Mouse (Mus musculus) testis, postnatal 14 days (tissue): ENCODE data around the gene Gcgr.

ENCODE experiments used
- DNase-seq: peaks from one replicate; pipeline ENCODE4 v3.0.0; 2021; ENCODE audit warnings: low spot score

Gene Gcgr

GRCm38 (mm10) chr11:120530085-120530964, at the start of gene Gcgr:
Gcgr (plus strand) TSS chr11:120530699.
- DNase-seq, result no peak

GRCm38 (mm10) chr11:120483448-120483934, 47.0 kb upstream of the Gcgr start:
- no peak for DNase-seq

GRCm38 (mm10) chr11:120484265-120484981, 46.1 kb upstream of the Gcgr start, which contains the start of gene Mrpl12:
Mrpl12 (plus strand) TSS chr11:120484613.
- DNase-seq, result peak; percentile 91

GRCm38 (mm10) chr11:120485251-120485650, 45.2 kb upstream of the Gcgr start:
- DNase-seq, result no peak

GRCm38 (mm10) chr11:120488516-120488915, 42.0 kb upstream of the Gcgr start:
- no peak for DNase-seq

GRCm38 (mm10) chr11:120489054-120489761, 41.3 kb upstream of the Gcgr start:
- peak; percentile 61 for DNase-seq

GRCm38 (mm10) chr11:120490291-120491046, 40.0 kb upstream of the Gcgr start:
- no peak for DNase-seq

- peak; percentile 85 for DNase-seq
Measured at GRCm38 (mm10) chr11:120491317-120492023, 39.0 kb upstream of the Gcgr start, which contains the start of gene Slc25a10. Slc25a10 (plus strand) TSS chr11:120491840.

- no peak for DNase-seq
Measured at GRCm38 (mm10) chr11:120492024-120492877, 38.2 kb upstream of the Gcgr start.

GRCm38 (mm10) chr11:120492878-120493203, 37.7 kb upstream of the Gcgr start:
- no peak for DNase-seq

GRCm38 (mm10) chr11:120493351-120493750, 37.1 kb upstream of the Gcgr start:
- no peak for DNase-seq

GRCm38 (mm10) chr11:120493911-120494310, 36.6 kb upstream of the Gcgr start:
- DNase-seq, result no peak

GRCm38 (mm10) chr11:120497436-120497835, 33.1 kb upstream of the Gcgr start:
- DNase-seq, result peak; percentile 64

- no peak for DNase-seq
Measured at GRCm38 (mm10) chr11:120498226-120498625, 32.3 kb upstream of the Gcgr start.

- peak; percentile 54 for DNase-seq
Measured at GRCm38 (mm10) chr11:120498891-120499290, 31.6 kb upstream of the Gcgr start.

- DNase-seq, result no peak
Measured at GRCm38 (mm10) chr11:120499894-120500293, 30.6 kb upstream of the Gcgr start.

GRCm38 (mm10) chr11:120500357-120500756, 30.1 kb upstream of the Gcgr start:
- no peak for DNase-seq

- no peak for DNase-seq
Measured at GRCm38 (mm10) chr11:120501018-120501417, 29.5 kb upstream of the Gcgr start.

- DNase-seq, result no peak
Measured at GRCm38 (mm10) chr11:120501701-120502100, 28.8 kb upstream of the Gcgr start.

GRCm38 (mm10) chr11:120505661-120506060, 24.8 kb upstream of the Gcgr start:
- no peak for DNase-seq
